Mouse (Mus musculus) limb, embryonic 10.5 days (tissue): ENCODE results near the gene Chst4. TPM values are rescaled to one million over a fixed set of nuclear protein-coding genes. Genes with fewer than 3 reads are reported as not detected.
A peak's percentile ranks its signal among the peaks of the same experiment; 100 is the strongest.

Source experiments
- DNase-seq: peaks from one replicate; pipeline ENCODE4 v3.0.0-alpha.2; 2017; ENCODE audit warnings: low spot score
- H3K27ac ChIP-seq: fragments of 300-500 bp; sonication (generic); 2 replicates; pipeline ENCODE4 v1.5.1; 2016; ENCODE audit warnings: mild to moderate bottlenecking
- H3K27me3 ChIP-seq: fragments of 300-500 bp; sonication (generic); 2 replicates; pipeline ENCODE4 v1.6.1; 2016; ENCODE audit warnings: low read depth, mild to moderate bottlenecking; ENCODE audit not compliant: poor library complexity, severe bottlenecking
- H3K36me3 ChIP-seq: fragments of 300-500 bp; sonication (generic); 2 replicates; pipeline ENCODE4 v1.6.1; 2016; ENCODE audit warnings: mild to moderate bottlenecking, moderate library complexity
- H3K4me1 ChIP-seq: fragments of 300-500 bp; sonication (generic); 2 replicates; pipeline ENCODE4 v1.6.1; 2016
- H3K4me3 ChIP-seq: fragments of 300-500 bp; sonication (generic); 2 replicates; pipeline ENCODE4 v1.5.1; 2016; ENCODE audit warnings: mild to moderate bottlenecking, moderate library complexity
- H3K9me3 ChIP-seq: fragments of 300-500 bp; sonication (generic); replicated peaks from 2 replicates; pipeline ENCODE4 v1.6.1; 2016; ENCODE audit warnings: mild to moderate bottlenecking
- WGBS: fragments of 180-500 bp; shearing (Covaris S2); methylation state at CpG from one replicate; pipeline ENCODE4 v1.1.7; 2016; 5-methylcytosine and 5-hydroxymethylcytosine counted together
- polyA plus RNA-seq: library from polyadenylated mRNA; unstranded; fragments of >200 nt; fragmentation: Nextera tagmentation; extraction: Ambion mirVana; gene quantifications from 2 replicates; pipeline ENCODE4 v1.2.1, GENCODE M21; 2016

The Chst4 gene
- not detected in 2 replicates for polyA plus RNA-seq

- DNase-seq = no peak
- WGBS = 87% methylated on average over 5 of the region's 5 CpGs
- Histone ChIP-seq H3K36me3 (no peaks in the 10 kb centered on the region), H3K4me1 (no peaks in the 10 kb centered on the region), H3K9me3 (no peaks in the 10 kb centered on the region), H3K27me3 (no peaks in the 10 kb centered on the region), H3K4me3 (no peak within 1 kb of the TSS), H3K27ac (no peak within 1 kb of the TSS)
These were observed at the start of gene Chst4 for GRCm38 (mm10) chr8:110039659-110040058. Gene Chst4 (minus strand): TSS chr8:110039740.

- Histone ChIP-seq H3K27ac (no peak overlapping the region), H3K9me3 (no peaks in the 10 kb centered on the region), H3K4me1 (peaks cover 17% of the 10 kb centered on the region), H3K4me3 (no peak overlapping the region), H3K36me3 (peaks cover 43% of the 10 kb centered on the region), H3K27me3 (no peaks in the 10 kb centered on the region)
- DNase-seq = no peak
- WGBS = 79% methylated on average over 11 of the region's 11 CpGs
These were observed 43.0 kb upstream of the Chst4 start for GRCm38 (mm10) chr8:110082416-110083105.

GRCm38 (mm10) chr8:110079282-110080221 lies 40.0 kb upstream of the Chst4 start, which contains the start of gene Zfp612:
Gene Zfp612 (plus strand): TSS chr8:110079746.
- Histone ChIP-seq H3K9me3 (no peaks in the 10 kb centered on the region), H3K4me3 (peak within 1 kb of the TSS; percentile 79), H3K36me3 (peaks cover 19% of the 10 kb centered on the region), H3K27me3 (no peaks in the 10 kb centered on the region; the same call in 1 of the 2 replicates), H3K27ac (peak within 1 kb of the TSS; percentile 80), H3K4me1 (peaks cover 17% of the 10 kb centered on the region)
- 7% methylated on average over 54 of the region's 54 CpGs for WGBS
- DNase-seq = peak; percentile 84

- WGBS = 84% methylated on average over 8 of the region's 8 CpGs
- DNase-seq = no peak
- no peaks in the 10 kb centered on the region; the same call in 1 of the 2 replicates for H3K27me3 ChIP-seq
- H3K4me1 ChIP-seq = peaks cover 4% of the 10 kb centered on the region
- no peaks in the 10 kb centered on the region for H3K36me3 ChIP-seq
- H3K9me3 ChIP-seq = no peaks in the 10 kb centered on the region
- no peak overlapping the region for H3K27ac ChIP-seq
- H3K4me3 ChIP-seq = no peak overlapping the region
These were observed 35.0 kb upstream of the Chst4 start for GRCm38 (mm10) chr8:110074496-110074895.

- H3K4me3 ChIP-seq = no peak overlapping the region
- H3K4me1 ChIP-seq = no peaks in the 10 kb centered on the region
- WGBS = 15% methylated on average over 9 of the region's 9 CpGs
- H3K27me3 ChIP-seq = no peaks in the 10 kb centered on the region; the same call in 1 of the 2 replicates
- no peaks in the 10 kb centered on the region for H3K36me3 ChIP-seq
- no peak overlapping the region for H3K27ac ChIP-seq
- DNase-seq = peak; percentile 78
- no peaks in the 10 kb centered on the region for H3K9me3 ChIP-seq
These were observed 32.1 kb upstream of the Chst4 start for GRCm38 (mm10) chr8:110071600-110071999.

GRCm38 (mm10) chr8:110069706-110070105 lies 30.2 kb upstream of the Chst4 start:
- H3K9me3 ChIP-seq = no peaks in the 10 kb centered on the region
- no peaks in the 10 kb centered on the region for H3K4me1 ChIP-seq
- H3K27me3 ChIP-seq = no peaks in the 10 kb centered on the region
- no peaks in the 10 kb centered on the region for H3K36me3 ChIP-seq
- no peak for DNase-seq
- H3K4me3 ChIP-seq = no peak overlapping the region
- H3K27ac ChIP-seq = no peak overlapping the region
- 85% methylated on average over 4 of the region's 4 CpGs for WGBS

- no peaks in the 10 kb centered on the region for H3K9me3 ChIP-seq
- H3K4me1 ChIP-seq = no peaks in the 10 kb centered on the region
- DNase-seq = no peak
- no peaks in the 10 kb centered on the region for H3K36me3 ChIP-seq
- no peak overlapping the region for H3K27ac ChIP-seq
- WGBS = 95% methylated on average over 4 of the region's 4 CpGs
- H3K4me3 ChIP-seq = no peak overlapping the region
- H3K27me3 ChIP-seq = no peaks in the 10 kb centered on the region
These were observed 26.1 kb upstream of the Chst4 start for GRCm38 (mm10) chr8:110065676-110066075.

GRCm38 (mm10) chr8:110064606-110065365 lies 25.2 kb upstream of the Chst4 start:
- Histone ChIP-seq H3K27me3 (no peaks in the 10 kb centered on the region), H3K36me3 (no peaks in the 10 kb centered on the region), H3K9me3 (no peaks in the 10 kb centered on the region), H3K4me3 (no peak overlapping the region), H3K4me1 (no peaks in the 10 kb centered on the region), H3K27ac (no peak overlapping the region)
- DNase-seq = no peak
- 95% methylated on average over 18 of the region's 18 CpGs for WGBS

- 76% methylated on average over 9 of the region's 9 CpGs for WGBS
- H3K27ac ChIP-seq = no peak overlapping the region
- DNase-seq = no peak
- no peaks in the 10 kb centered on the region for H3K9me3 ChIP-seq
- no peak overlapping the region for H3K4me3 ChIP-seq
- no peaks in the 10 kb centered on the region for H3K4me1 ChIP-seq
- no peaks in the 10 kb centered on the region for H3K36me3 ChIP-seq
- no peaks in the 10 kb centered on the region for H3K27me3 ChIP-seq
These were observed 24.6 kb upstream of the Chst4 start for GRCm38 (mm10) chr8:110064161-110064560.

GRCm38 (mm10) chr8:110058207-110058606 lies 18.7 kb upstream of the Chst4 start:
- Histone ChIP-seq H3K27ac (no peak overlapping the region), H3K4me1 (no peaks in the 10 kb centered on the region), H3K27me3 (no peaks in the 10 kb centered on the region), H3K36me3 (no peaks in the 10 kb centered on the region), H3K4me3 (no peak overlapping the region), H3K9me3 (no peaks in the 10 kb centered on the region)
- no peak for DNase-seq
- WGBS = 93% methylated on average over 8 of the region's 8 CpGs

GRCm38 (mm10) chr8:110051208-110051607 lies 11.7 kb upstream of the Chst4 start:
- no peaks in the 10 kb centered on the region for H3K9me3 ChIP-seq
- H3K27ac ChIP-seq = no peak overlapping the region
- no peaks in the 10 kb centered on the region for H3K4me1 ChIP-seq
- H3K27me3 ChIP-seq = no peaks in the 10 kb centered on the region
- H3K4me3 ChIP-seq = no peak overlapping the region
- WGBS = 86% methylated on average over 6 of the region's 6 CpGs
- no peak for DNase-seq
- H3K36me3 ChIP-seq = no peaks in the 10 kb centered on the region

GRCm38 (mm10) chr8:110040509-110040908 lies 969 bp upstream of the Chst4 start:
- H3K27me3 ChIP-seq = no peaks in the 10 kb centered on the region
- no peaks in the 10 kb centered on the region for H3K4me1 ChIP-seq
- no peaks in the 10 kb centered on the region for H3K36me3 ChIP-seq
- DNase-seq = no peak
- no peak overlapping the region for H3K4me3 ChIP-seq
- WGBS = 82% methylated on average over 4 of the region's 4 CpGs
- H3K9me3 ChIP-seq = no peaks in the 10 kb centered on the region
- H3K27ac ChIP-seq = no peak overlapping the region
